Mouse (Mus musculus) cerebellum, adult 8-10 months (tissue): ENCODE results near the gene Tmco4.

Source experiments
- DNase-seq: peaks from one replicate; pipeline ENCODE4 v3.0.0; 2022

Gene Tmco4

DNA sequence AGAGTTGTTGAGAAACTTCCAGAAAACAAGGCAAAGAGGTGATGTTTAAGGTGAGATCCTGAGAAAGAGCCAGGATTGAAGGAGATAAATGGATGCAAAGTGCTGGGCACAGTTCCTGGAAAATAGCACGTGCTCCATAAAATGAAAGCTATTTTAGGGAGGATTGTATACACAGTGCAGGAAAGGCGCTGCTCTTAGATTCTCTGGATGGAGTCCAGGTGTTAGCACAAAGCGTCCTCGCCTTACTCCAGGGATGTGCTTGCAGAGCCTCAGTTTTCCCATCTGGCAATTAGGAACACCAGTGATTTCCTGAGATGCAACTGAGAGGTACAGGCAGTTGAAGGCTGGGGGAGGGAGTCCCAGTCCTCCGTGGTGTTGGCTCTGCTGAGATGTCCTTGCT is 123.5 kb downstream of the Tmco4 start:
- no peak for DNase-seq

DNA sequence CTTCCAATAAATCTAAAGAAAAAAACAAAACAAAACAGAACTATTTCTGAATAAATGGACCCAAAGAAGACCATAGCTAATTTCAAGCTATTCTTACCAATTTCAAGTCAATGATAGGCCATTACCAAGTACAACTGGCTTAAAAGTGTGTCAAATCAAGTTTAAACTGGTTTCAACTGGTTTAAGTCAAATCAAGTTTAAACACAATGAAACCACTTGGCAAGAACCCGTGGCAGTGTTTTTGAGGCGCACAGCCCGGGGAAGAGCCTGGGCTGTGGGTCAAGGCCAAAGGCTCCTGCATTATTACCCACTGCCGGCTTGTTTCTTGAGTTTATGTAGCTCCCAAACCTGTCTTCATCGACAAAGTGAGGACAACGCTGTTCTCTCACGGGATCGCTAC is 127.6 kb downstream of the Tmco4 start:
- DNase-seq: no peak

DNA sequence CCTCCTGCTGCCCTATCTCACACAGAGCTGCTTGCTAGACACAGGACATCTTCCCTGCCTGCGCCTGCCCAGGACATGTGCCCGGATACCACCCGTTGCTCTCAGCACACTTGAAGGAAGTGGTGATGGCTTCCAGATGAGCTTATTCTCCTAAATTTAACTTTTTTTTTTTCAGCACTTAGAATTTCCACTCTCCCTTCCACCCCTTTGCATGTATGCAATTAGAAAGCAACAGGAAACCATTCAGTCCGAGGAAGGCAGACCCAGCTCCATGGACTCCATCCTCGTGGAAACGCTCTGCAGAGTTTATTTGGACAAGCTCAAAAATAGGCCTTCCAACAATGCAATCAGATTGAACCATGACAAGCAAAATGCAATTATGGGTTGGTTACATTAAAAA is 128.9 kb downstream of the Tmco4 start:
- DNase-seq: no peak

DNA sequence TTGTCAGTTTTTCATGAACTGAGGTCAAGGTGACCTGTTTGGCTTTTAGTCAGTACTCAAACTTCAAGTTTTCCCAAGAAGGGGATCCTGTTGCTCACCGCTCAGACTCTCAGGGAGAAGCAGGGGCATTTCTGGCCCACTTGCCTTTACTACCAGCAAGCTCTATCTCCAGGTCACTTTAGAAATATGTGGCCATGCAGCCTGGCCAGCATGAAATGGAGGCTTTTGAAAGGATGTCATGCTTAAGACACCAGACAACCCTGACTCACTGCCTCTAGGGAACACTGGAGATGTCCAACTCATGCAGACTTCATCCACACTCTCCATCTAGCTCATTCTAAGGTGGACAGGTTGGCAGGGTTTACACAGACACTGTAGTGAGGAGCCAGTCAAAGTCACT is 132.8 kb downstream of the Tmco4 start:
- DNase-seq: no peak
